Mouse (Mus musculus): Measurements from ENCODE around the gene H2afy2. TPM values are rescaled to one million over a fixed set of nuclear protein-coding genes. Genes with fewer than 3 reads are reported as not detected.

Gene H2afy2
- polyA plus RNA-seq, 1 experiment, result 41.2 TPM

DNA sequence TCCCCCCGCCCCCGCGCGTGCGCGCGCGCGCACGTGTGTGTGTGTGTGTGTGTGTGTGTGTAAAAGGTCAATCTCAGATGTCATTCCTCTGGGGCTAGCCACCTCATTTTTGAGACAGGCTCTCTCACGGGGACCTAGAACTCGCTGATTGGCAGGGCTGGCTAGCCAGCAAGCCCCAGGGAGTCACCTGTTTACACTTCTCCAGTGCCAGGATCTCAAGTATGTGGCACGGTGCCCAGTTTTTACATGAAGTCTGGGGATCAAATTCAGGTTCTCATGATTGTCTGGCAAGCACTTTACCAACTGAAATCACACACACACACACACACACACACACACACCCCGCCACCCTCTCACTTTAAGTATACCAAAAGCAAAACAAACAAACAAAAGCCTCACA is 26.9 kb downstream of the H2afy2 start:
- Histone ChIP-seq H3K4me3 (ENCODE audit: insufficient read depth, low read length) (no peak overlapping the region), H3K27ac (ENCODE audit: insufficient read depth, low read length) (no peak overlapping the region), H3K4me1 (ENCODE audit: control insufficient read depth, insufficient read depth, low read length) (peaks cover 6% of the 10 kb centered on the region)
- TF ChIP-seq POLR2A (IDR thresholded peaks at IDR 0.05; ENCODE audit: low read depth, low read length) (no peak), CTCF (IDR thresholded peaks at IDR 0.05; ENCODE audit: borderline replicate concordance, insufficient read depth, low read length) (no peak)

DNA sequence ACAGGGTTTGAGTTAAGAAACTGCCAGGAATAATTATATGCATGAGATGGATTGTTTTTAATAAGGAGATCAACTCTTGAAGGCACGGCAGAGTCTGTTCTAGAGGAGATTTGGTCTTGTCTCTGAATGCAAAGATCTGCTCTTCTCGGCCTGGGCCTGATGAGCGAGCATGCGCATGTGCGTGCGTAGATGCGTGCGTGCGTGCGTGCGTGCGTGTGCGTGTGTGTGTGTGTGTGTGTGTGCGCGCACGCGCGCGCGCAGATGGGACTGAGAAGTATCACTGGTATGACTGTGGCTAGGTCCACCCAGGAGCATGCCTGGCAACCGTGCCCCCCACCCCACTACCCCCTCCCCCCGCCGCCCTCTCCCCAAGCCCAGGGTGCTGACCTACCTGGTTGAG is 30.9 kb downstream of the H2afy2 start:
- Histone ChIP-seq H3K4me3 (ENCODE audit: insufficient read depth, low read length) (no peak overlapping the region), H3K27ac (ENCODE audit: insufficient read depth, low read length) (no peak overlapping the region), H3K4me1 (ENCODE audit: control insufficient read depth, insufficient read depth, low read length) (no peaks in the 10 kb centered on the region)
- TF ChIP-seq CTCF (IDR thresholded peaks at IDR 0.05; ENCODE audit: borderline replicate concordance, insufficient read depth, low read length) (no peak), POLR2A (IDR thresholded peaks at IDR 0.05; ENCODE audit: low read depth, low read length) (no peak)

DNA sequence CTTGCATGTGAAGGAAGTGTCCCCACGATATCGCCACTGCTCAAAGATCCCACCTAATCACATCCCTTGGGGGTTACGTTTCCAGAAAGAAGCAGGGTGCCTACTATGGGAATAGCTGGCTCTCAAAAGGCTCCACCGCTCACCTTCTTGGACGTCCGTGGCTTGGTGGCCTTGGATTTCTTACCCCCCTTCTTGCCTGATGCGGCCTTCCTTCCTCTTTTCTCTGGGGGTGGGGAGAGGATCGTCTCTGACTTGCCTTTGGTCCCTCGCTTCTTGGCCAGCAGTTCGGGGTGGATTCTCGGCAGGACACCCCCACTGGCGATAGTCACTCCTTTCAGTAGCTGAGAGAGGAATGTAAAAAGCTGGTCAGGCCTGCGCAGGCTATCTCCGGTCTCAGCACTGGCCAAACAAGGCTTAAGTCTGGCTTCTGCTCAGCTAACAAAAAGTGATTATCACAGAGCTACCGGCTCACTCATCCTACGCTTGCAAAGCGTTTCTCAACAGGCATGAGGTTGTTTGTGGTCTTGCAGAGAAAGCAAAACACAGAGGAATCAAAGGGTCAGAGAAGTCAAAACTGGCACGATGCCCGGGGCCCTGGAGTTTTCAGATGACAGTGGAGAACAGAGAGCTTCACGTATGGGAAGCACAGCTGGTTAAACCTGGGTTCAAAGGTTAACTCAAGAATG is 32.3 kb downstream of the H2afy2 start:
- Histone ChIP-seq H3K27ac (ENCODE audit: insufficient read depth, low read length) (no peak overlapping the region), H3K4me1 (ENCODE audit: control insufficient read depth, insufficient read depth, low read length) (no peaks in the 10 kb centered on the region), H3K4me3 (ENCODE audit: insufficient read depth, low read length) (no peak overlapping the region)
- TF ChIP-seq CTCF (IDR thresholded peaks at IDR 0.05; ENCODE audit: borderline replicate concordance, insufficient read depth, low read length) (no peak), POLR2A (IDR thresholded peaks at IDR 0.05; ENCODE audit: low read depth, low read length) (no peak)

DNA sequence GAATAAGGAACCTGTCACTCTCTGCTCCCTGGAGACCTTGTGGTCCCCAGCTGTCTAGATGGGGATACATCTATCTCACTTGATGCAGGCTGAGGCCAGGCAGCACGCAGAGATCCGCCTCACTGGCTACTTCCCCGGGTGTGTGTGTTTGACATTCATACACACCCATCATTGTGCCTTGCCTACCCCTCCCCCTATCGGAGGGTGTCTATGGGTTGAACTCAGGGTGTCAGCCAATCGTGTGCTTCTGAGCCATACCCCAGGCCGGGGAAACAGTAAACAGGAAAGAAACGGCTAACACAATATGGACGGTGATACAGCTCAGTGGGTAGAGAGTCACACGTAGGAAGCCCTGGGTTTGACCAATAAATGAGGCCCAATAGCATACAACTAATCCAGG is 33.9 kb downstream of the H2afy2 start:
- no peak overlapping the region for H3K27ac ChIP-seq (ENCODE audit: insufficient read depth, low read length)
- no peak overlapping the region for H3K4me3 ChIP-seq (ENCODE audit: insufficient read depth, low read length)
- no peak for TF ChIP-seq POLR2A (IDR thresholded peaks at IDR 0.05; ENCODE audit: low read depth, low read length)
- no peak for TF ChIP-seq CTCF (IDR thresholded peaks at IDR 0.05; ENCODE audit: borderline replicate concordance, insufficient read depth, low read length)
- H3K4me1 ChIP-seq (ENCODE audit: control insufficient read depth, insufficient read depth, low read length), result no peaks in the 10 kb centered on the region

DNA sequence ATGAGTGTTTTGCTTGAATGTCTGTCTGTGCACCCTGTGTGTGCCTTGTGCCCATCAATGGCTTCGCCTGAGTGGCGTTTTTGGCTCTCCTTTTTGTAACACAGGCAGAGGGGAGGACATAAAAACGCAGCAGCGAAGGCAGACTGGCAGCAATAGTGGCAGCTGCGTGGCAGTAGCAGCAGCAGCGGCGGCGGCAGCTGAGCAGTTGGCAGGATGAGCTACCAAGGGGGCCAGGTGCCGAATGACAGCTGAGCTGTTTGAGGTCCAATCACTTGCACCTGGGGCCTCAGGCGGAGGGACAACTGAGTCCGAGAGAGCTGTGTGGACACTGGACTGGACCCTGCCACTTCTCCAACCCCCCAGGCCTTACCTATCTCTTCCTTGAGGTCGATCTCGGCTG is 36.6 kb downstream of the H2afy2 start:
- TF ChIP-seq POLR2A (IDR thresholded peaks at IDR 0.05; ENCODE audit: low read depth, low read length) (no peak), CTCF (IDR thresholded peaks at IDR 0.05; ENCODE audit: borderline replicate concordance, insufficient read depth, low read length) (no peak)

DNA sequence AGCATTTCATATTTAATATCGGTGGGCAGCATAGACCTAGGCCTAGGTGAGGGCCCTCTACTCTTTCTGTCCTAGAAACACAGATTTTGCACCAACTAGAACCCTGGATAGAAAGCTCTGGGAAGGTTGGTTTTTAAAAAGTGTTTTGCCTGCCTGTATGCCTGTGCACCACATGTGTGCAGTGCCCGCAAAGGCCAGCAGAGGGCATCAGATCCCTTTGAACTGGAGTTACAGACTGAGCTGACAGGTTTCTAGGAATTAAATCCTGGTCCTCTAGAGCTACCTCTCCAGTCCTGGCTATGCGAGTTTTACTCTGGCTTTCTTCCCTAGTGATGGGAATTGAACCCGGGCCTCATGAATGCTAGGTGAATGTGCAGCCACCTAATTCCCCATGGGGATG is 38.8 kb downstream of the H2afy2 start:
- peak; percentile 47; the same call in 1 of the 2 replicates for TF ChIP-seq CTCF (IDR thresholded peaks at IDR 0.05; ENCODE audit: borderline replicate concordance, insufficient read depth, low read length)
- TF ChIP-seq POLR2A (IDR thresholded peaks at IDR 0.05; ENCODE audit: low read depth, low read length), result no peak
- no peak overlapping the region for H3K4me3 ChIP-seq (ENCODE audit: insufficient read depth, low read length)
- H3K27ac ChIP-seq (ENCODE audit: insufficient read depth, low read length), result no peak overlapping the region
- no peaks in the 10 kb centered on the region for H3K4me1 ChIP-seq (ENCODE audit: control insufficient read depth, insufficient read depth, low read length)

More for the DNA sequence above, 36.6 kb downstream of the H2afy2 start:
- no peaks in the 10 kb centered on the region for H3K4me1 ChIP-seq (ENCODE audit: control insufficient read depth, insufficient read depth, low read length)
- H3K27ac ChIP-seq (ENCODE audit: insufficient read depth, low read length), result no peak overlapping the region
- no peak overlapping the region for H3K4me3 ChIP-seq (ENCODE audit: insufficient read depth, low read length)

DNA sequence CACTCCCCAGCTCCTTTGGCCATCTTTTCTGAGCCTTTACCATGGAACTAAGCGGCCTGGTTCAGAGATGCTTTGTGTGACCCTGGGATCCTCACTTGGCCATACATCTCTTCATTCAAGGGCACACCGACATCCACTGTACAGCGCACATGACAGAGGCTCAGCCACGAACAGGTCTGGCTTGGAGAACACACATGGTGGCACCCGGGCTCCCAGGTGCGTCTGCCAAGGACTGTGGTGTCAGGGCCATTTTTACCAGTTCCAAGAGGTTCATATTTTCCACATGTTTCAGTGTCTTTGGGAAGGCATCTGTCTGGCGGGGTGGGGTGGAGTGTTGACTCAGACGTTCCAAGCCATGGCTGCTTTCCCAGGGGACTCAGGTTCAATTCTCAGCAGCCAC is 41.6 kb downstream of the H2afy2 start:
- Histone ChIP-seq H3K27ac (ENCODE audit: insufficient read depth, low read length) (no peak overlapping the region), H3K4me1 (ENCODE audit: control insufficient read depth, insufficient read depth, low read length) (no peaks in the 10 kb centered on the region), H3K4me3 (ENCODE audit: insufficient read depth, low read length) (no peak overlapping the region)
- no peak for TF ChIP-seq POLR2A (IDR thresholded peaks at IDR 0.05; ENCODE audit: low read depth, low read length)
- TF ChIP-seq CTCF (IDR thresholded peaks at IDR 0.05; ENCODE audit: borderline replicate concordance, insufficient read depth, low read length), result no peak

DNA sequence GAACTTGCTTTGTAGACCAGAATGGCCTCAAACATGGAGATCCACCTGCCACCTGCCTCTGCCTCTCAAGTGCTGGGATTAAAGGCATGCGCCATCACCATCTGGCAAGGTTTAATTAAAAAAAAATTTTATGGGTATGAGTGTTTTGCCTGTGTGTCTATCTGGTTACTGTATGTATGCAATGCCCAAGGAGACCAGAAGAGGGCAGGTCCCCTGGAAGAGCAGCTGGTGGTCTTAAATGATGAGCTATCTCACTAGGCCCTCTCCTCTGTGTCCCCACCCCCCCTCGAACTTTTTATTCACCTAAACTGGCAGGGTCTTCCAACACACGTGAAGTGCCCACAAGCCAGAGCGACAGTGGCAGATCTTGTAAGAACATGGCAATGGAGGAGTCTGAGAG is 42.1 kb downstream of the H2afy2 start:
- TF ChIP-seq POLR2A (IDR thresholded peaks at IDR 0.05; ENCODE audit: low read depth, low read length), result no peak
- Histone ChIP-seq H3K4me1 (ENCODE audit: control insufficient read depth, insufficient read depth, low read length) (no peaks in the 10 kb centered on the region), H3K27ac (ENCODE audit: insufficient read depth, low read length) (no peak overlapping the region), H3K4me3 (ENCODE audit: insufficient read depth, low read length) (no peak overlapping the region)

DNA sequence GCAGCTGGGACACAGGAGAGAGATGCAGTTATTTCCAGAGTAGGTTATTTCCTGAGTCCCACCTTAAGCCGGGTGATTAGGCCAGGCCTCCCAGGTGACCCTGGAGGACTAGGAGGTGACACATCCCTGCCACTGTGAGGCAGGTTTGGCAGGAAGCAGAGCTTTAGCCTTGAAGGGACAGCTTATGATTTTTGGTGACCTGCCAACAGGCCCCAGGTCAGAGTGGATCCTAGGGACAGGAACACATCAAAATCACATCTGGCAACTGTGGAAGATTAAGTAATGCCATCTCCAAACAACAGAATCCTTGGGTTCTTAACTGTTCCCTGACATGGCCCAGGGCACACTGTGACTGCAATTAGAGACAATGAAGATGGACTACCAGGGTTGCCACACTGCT is 42.6 kb downstream of the H2afy2 start:
- Histone ChIP-seq H3K4me3 (ENCODE audit: insufficient read depth, low read length) (no peak overlapping the region), H3K4me1 (ENCODE audit: control insufficient read depth, insufficient read depth, low read length) (no peaks in the 10 kb centered on the region), H3K27ac (ENCODE audit: insufficient read depth, low read length) (no peak overlapping the region)
- no peak for TF ChIP-seq CTCF (IDR thresholded peaks at IDR 0.05; ENCODE audit: borderline replicate concordance, insufficient read depth, low read length)
- no peak for TF ChIP-seq POLR2A (IDR thresholded peaks at IDR 0.05; ENCODE audit: low read depth, low read length)

DNA sequence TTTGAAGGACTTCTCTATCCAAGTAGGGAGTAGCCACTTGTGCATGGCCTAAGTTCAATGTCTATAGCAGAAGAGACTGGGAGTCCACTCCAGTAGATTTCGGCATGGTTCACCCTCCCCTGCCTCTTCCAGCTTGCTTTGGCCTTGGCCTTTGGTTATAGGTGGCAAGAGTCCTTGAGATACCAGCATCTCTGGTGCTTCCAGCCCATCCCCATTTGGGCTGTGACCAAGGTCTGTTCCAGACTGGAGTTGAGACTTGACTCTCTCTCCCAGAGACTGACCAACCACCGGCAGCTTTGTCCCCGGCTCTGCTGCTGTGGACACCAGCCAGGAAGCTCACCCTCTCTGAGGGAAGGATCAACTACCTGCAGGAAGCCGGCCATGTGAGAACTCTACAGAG is 45.8 kb downstream of the H2afy2 start:
- H3K4me1 ChIP-seq (ENCODE audit: control insufficient read depth, insufficient read depth, low read length), result no peaks in the 10 kb centered on the region
- H3K4me3 ChIP-seq (ENCODE audit: insufficient read depth, low read length), result no peak overlapping the region
- no peak overlapping the region for H3K27ac ChIP-seq (ENCODE audit: insufficient read depth, low read length)
- TF ChIP-seq CTCF (IDR thresholded peaks at IDR 0.05; ENCODE audit: borderline replicate concordance, insufficient read depth, low read length) (no peak), POLR2A (IDR thresholded peaks at IDR 0.05; ENCODE audit: low read depth, low read length) (no peak)

DNA sequence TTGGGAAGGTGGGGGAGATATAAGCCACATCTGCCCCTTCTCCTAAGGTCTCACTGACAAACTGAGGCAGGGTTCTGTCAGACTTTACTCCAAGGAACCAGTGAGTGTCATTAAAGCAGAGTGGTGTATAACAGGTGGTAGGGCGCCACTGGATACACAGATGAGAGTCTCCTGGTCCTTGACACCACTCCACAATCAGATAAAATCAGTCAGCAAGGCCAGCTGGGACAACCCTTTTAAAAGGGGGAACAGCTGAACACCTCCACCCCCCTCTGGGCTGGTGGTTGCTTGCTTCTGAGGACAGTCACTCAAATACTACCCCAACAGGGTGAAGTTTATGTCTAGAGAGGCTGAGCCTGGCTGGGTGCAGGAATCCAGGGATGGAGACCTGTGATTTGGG is 46.4 kb downstream of the H2afy2 start:
- Histone ChIP-seq H3K27ac (ENCODE audit: insufficient read depth, low read length) (no peak overlapping the region), H3K4me1 (ENCODE audit: control insufficient read depth, insufficient read depth, low read length) (no peaks in the 10 kb centered on the region), H3K4me3 (ENCODE audit: insufficient read depth, low read length) (no peak overlapping the region)
- no peak for TF ChIP-seq POLR2A (IDR thresholded peaks at IDR 0.05; ENCODE audit: low read depth, low read length)
- TF ChIP-seq CTCF (IDR thresholded peaks at IDR 0.05; ENCODE audit: borderline replicate concordance, insufficient read depth, low read length), result no peak

All from embryonic fibroblast, embryonic 13.5 days (primary cell).